Mouse (Mus musculus) forebrain, embryonic 14.5 days (tissue): ENCODE data around the gene Usp1. TPM values are rescaled to one million over a fixed set of nuclear protein-coding genes. Genes with fewer than 3 reads are reported as not detected.
A peak's percentile ranks its signal among the peaks of the same experiment; 100 is the strongest.
"Not testable (repeated sequence)": the region's sequence is repeated elsewhere in the genome, so short reads cannot be mapped to it uniquely, and the experiment has no call there.

Source experiments
- ATAC-seq: fragments of 200-750 bp; cut with Nextera tagmentation; 2 replicates; pipeline ENCODE4 v1.8.0; 2017; ENCODE audit warnings: mild to moderate bottlenecking, moderate library complexity
- DNase-seq: peaks from one replicate; pipeline ENCODE4 v3.0.0-alpha.2; 2015; ENCODE audit warnings: low spot score
- H3K27ac ChIP-seq: fragments of 300-500 bp; sonication (generic); 2 replicates; pipeline ENCODE4 v1.5.1; 2014; ENCODE audit warnings: low read depth, mild to moderate bottlenecking, control low read depth, low read length, moderate library complexity
- H3K27me3 ChIP-seq: fragments of 300-500 bp; sonication (generic); replicated peaks from 2 replicates; pipeline ENCODE4 v1.6.1; 2014; ENCODE audit warnings: low read length, control low read depth, mixed read lengths; ENCODE audit not compliant: control insufficient read depth, insufficient read depth
- H3K36me3 ChIP-seq: fragments of 300-500 bp; sonication (generic); 2 replicates; pipeline ENCODE4 v1.6.1; 2014; ENCODE audit warnings: low read length, control low read depth; ENCODE audit not compliant: control insufficient read depth, insufficient read depth
- H3K4me1 ChIP-seq: fragments of 300-500 bp; sonication (generic); 2 replicates; pipeline ENCODE4 v1.6.1; 2014; ENCODE audit warnings: antibody characterized with exemption, low read length, control low read depth; ENCODE audit not compliant: control insufficient read depth, insufficient read depth
- H3K4me2 ChIP-seq: fragments of 300-500 bp; sonication (generic); 2 replicates; pipeline ENCODE4 v1.6.1; 2014; ENCODE audit warnings: mild to moderate bottlenecking, control low read depth, low read length
- H3K4me3 ChIP-seq: fragments of 300-500 bp; sonication (generic); 2 replicates; pipeline ENCODE4 v1.5.1; 2014; ENCODE audit warnings: low read depth, low read length, control low read depth
- H3K9ac ChIP-seq: fragments of 300-500 bp; sonication (generic); 2 replicates; pipeline ENCODE4 v1.6.1; 2014; ENCODE audit warnings: mild to moderate bottlenecking, low read length, control low read depth, moderate library complexity
- H3K9me3 ChIP-seq: fragments of 300-500 bp; sonication (generic); replicated peaks from 2 replicates; pipeline ENCODE4 v1.6.1; 2016; ENCODE audit warnings: low read length, control low read depth, mixed read lengths; ENCODE audit not compliant: control insufficient read depth
- WGBS: fragments of 180-500 bp; shearing (Covaris S2); extraction: QIAGEN DNeasy Blood & Tissue Kit; methylation state at CpG from one replicate; pipeline ENCODE4 v1.1.7; 2014; 5-methylcytosine and 5-hydroxymethylcytosine counted together
- polyA plus RNA-seq: library from polyadenylated mRNA; unstranded; fragments of >200 nt; fragmentation: Nextera tagmentation; extraction: Ambion mirVana; gene quantifications from 2 replicates; pipeline ENCODE4 v1.2.1, GENCODE M21; 2014

Usp1 gene
- polyA plus RNA-seq, 1 experiment from 2014 or later: 79.9 TPM

- H3K27ac ChIP-seq: no peak overlapping the region
- no peaks in the 10 kb centered on the region for H3K4me1 ChIP-seq
- no peak overlapping the region for H3K9ac ChIP-seq
- no peaks in the 10 kb centered on the region for H3K27me3 ChIP-seq
- no peak overlapping the region for H3K4me2 ChIP-seq
- no peak overlapping the region for H3K4me3 ChIP-seq
- peaks cover 67% of the 10 kb centered on the region for H3K36me3 ChIP-seq
- no peak for ATAC-seq
- WGBS: 92% methylated on average over 3 of the region's 3 CpGs
- DNase-seq: no peak
- H3K9me3 ChIP-seq: no peaks in the 10 kb centered on the region
These were observed 36.6 kb downstream of the Usp1 start for GRCm38 (mm10) chr4:98960243-98960642.

GRCm38 (mm10) chr4:98969946-98970345 is 46.3 kb downstream of the Usp1 start:
- Histone ChIP-seq H3K4me3 (no peak overlapping the region), H3K4me2 (no peak overlapping the region), H3K9ac (no peak overlapping the region), H3K27ac (no peak overlapping the region), H3K36me3 (peaks cover 81% of the 10 kb centered on the region), H3K27me3 (no peaks in the 10 kb centered on the region), H3K4me1 (no peaks in the 10 kb centered on the region), H3K9me3 (no peaks in the 10 kb centered on the region)
- 87% methylated on average over 3 of the region's 3 CpGs for WGBS
- no peak for ATAC-seq
- DNase-seq: no peak

- WGBS: 56% methylated on average over 8 of the region's 8 CpGs
- ATAC-seq (no peak), DNase-seq (peak; percentile 14)
- Histone ChIP-seq H3K27ac (no peak overlapping the region), H3K9me3 (no peaks in the 10 kb centered on the region), H3K4me3 (no peak overlapping the region), H3K27me3 (no peaks in the 10 kb centered on the region), H3K4me1 (no peaks in the 10 kb centered on the region), H3K4me2 (no peak overlapping the region), H3K9ac (no peak overlapping the region), H3K36me3 (peaks cover 56% of the 10 kb centered on the region)
These were observed 52.1 kb downstream of the Usp1 start for GRCm38 (mm10) chr4:98975741-98976140.

- H3K4me2 ChIP-seq, H3K27me3 ChIP-seq, DNase-seq, H3K4me1 ChIP-seq, H3K4me3 ChIP-seq, H3K9me3 ChIP-seq, H3K9ac ChIP-seq, H3K27ac ChIP-seq, ATAC-seq: not testable (repeated sequence)
- 94% methylated on average over 2 of the region's 2 CpGs for WGBS
- peaks cover 38% of the 10 kb centered on the region for H3K36me3 ChIP-seq
These were observed 54.7 kb downstream of the Usp1 start for GRCm38 (mm10) chr4:98978288-98978687.

- no peaks in the 10 kb centered on the region for H3K4me1 ChIP-seq
- no peak overlapping the region for H3K4me3 ChIP-seq
- WGBS: 91% methylated on average over 2 of the region's 2 CpGs
- DNase-seq: no peak
- H3K36me3 ChIP-seq: peaks cover 38% of the 10 kb centered on the region
- no peak overlapping the region for H3K27ac ChIP-seq
- no peaks in the 10 kb centered on the region for H3K9me3 ChIP-seq
- no peak overlapping the region for H3K4me2 ChIP-seq
- no peaks in the 10 kb centered on the region for H3K27me3 ChIP-seq
- no peak overlapping the region for H3K9ac ChIP-seq
- ATAC-seq: no peak
These were observed 55.1 kb downstream of the Usp1 start for GRCm38 (mm10) chr4:98978693-98979092.

- not testable (repeated sequence) for H3K4me1 ChIP-seq, H3K4me2 ChIP-seq, H3K27me3 ChIP-seq, DNase-seq, ATAC-seq, H3K4me3 ChIP-seq, H3K9me3 ChIP-seq, H3K9ac ChIP-seq, H3K27ac ChIP-seq
- 88% methylated on average over 3 of the region's 3 CpGs for WGBS
- peaks cover 41% of the 10 kb centered on the region for H3K36me3 ChIP-seq
These were observed 56.4 kb downstream of the Usp1 start for GRCm38 (mm10) chr4:98979976-98980375.

GRCm38 (mm10) chr4:98984701-98985100 is 61.1 kb downstream of the Usp1 start:
- H3K4me3 ChIP-seq: no peak overlapping the region
- H3K4me2 ChIP-seq: no peak overlapping the region
- H3K9ac ChIP-seq: no peak overlapping the region
- H3K36me3 ChIP-seq: peaks cover 50% of the 10 kb centered on the region
- ATAC-seq (no peak), DNase-seq (no peak)
- WGBS: 92% methylated on average over 8 of the region's 8 CpGs
- no peaks in the 10 kb centered on the region for H3K27me3 ChIP-seq
- no peak overlapping the region for H3K27ac ChIP-seq
- no peaks in the 10 kb centered on the region for H3K9me3 ChIP-seq
- no peaks in the 10 kb centered on the region for H3K4me1 ChIP-seq

Other genes starting within 250 kb of the Usp1 start
- 0.14 TPM in 1 of 2 replicates, not detected in the other for gene L1td1, start 197.1 kb upstream of the Usp1 start, polyA plus RNA-seq
- gene Kank4, start 106.3 kb upstream of the Usp1 start, polyA plus RNA-seq: 0.30 and 0.36 TPM in 2 replicates
- gene I0C0044D17Rik, start 100.0 kb upstream of the Usp1 start, polyA plus RNA-seq: not detected in 2 replicates
- 0.36 and 0.73 TPM in 2 replicates for gene Angptl3, start 107.1 kb downstream of the Usp1 start, polyA plus RNA-seq
- 80.3 and 82.9 TPM in 2 replicates for gene Dock7, start 197.1 kb downstream of the Usp1 start, polyA plus RNA-seq